Mouse (Mus musculus) heart, embryonic 14.5 days (tissue): ENCODE results near the gene Lhx4. TPM values are rescaled to one million over a fixed set of nuclear protein-coding genes. Genes with fewer than 3 reads are reported as not detected.

Source experiments
- ATAC-seq: fragments of 200-750 bp; cut with Nextera tagmentation; 2 replicates; pipeline ENCODE4 v1.8.0; 2017; ENCODE audit warnings: low read depth, moderate TSS enrichment; ENCODE audit not compliant: insufficient number of reproducible peaks, insufficient read depth, low FRiP score
- H3K27ac ChIP-seq, 2 experiments: fragments of 200-500 bp in 1 of 2; fragments of 300-500 bp in 1 of 2; sonication (generic) in 1 of 2; replicated peaks in 1 of 2; 2 replicates each; pipeline ENCODE4 v1.5.1; 2012 to 2014; ENCODE audit warnings: low read depth in 2 of 2, low read length in 2 of 2, control low read depth in 1 of 2, mild to moderate bottlenecking in 1 of 2, mixed read lengths in 1 of 2; ENCODE audit not compliant: control insufficient read depth in 1 of 2, insufficient read depth in 1 of 2
- H3K27me3 ChIP-seq: fragments of 300-500 bp; sonication (generic); 2 replicates; pipeline ENCODE4 v1.6.1; 2014; ENCODE audit warnings: mild to moderate bottlenecking, low read length, control low read depth; ENCODE audit not compliant: control insufficient read depth, insufficient read depth
- H3K36me3 ChIP-seq: fragments of 300-500 bp; sonication (generic); 2 replicates; pipeline ENCODE4 v1.6.1; 2014; ENCODE audit warnings: mild to moderate bottlenecking, control low read depth, low read length, mixed read lengths; ENCODE audit not compliant: control insufficient read depth, insufficient read depth
- H3K4me1 ChIP-seq, 2 experiments: fragments of 200-500 bp in 1 of 2; fragments of 300-500 bp in 1 of 2; sonication (generic) in 1 of 2; 2 replicates each; pipeline ENCODE4 v1.6.1; 2012 to 2014; ENCODE audit warnings: low read length in 2 of 2, control low read depth in 1 of 2, mixed read lengths in 1 of 2; ENCODE audit not compliant: control insufficient read depth in 2 of 2, insufficient read depth in 2 of 2
- H3K4me2 ChIP-seq: fragments of 300-500 bp; sonication (generic); 2 replicates; pipeline ENCODE4 v1.6.1; 2014; ENCODE audit warnings: mild to moderate bottlenecking, low read length
- H3K4me3 ChIP-seq, 2 experiments: fragments of 200-500 bp in 1 of 2; fragments of 300-500 bp in 1 of 2; sonication (generic) in 1 of 2; 2 replicates each; pipeline ENCODE4 v1.5.1; 2012 to 2014; ENCODE audit warnings: low read length in 2 of 2, mild to moderate bottlenecking in 2 of 2, control low read depth in 1 of 2, low read depth in 1 of 2, moderate library complexity in 1 of 2; ENCODE audit not compliant: control insufficient read depth in 1 of 2, insufficient read depth in 1 of 2
- H3K9ac ChIP-seq: fragments of 300-500 bp; sonication (generic); 2 replicates; pipeline ENCODE4 v1.6.1; 2014; ENCODE audit warnings: mild to moderate bottlenecking, low read length
- H3K9me3 ChIP-seq: fragments of 300-500 bp; sonication (generic); 2 replicates; pipeline ENCODE4 v1.6.1; 2016; ENCODE audit warnings: low read length, control low read depth; ENCODE audit not compliant: control insufficient read depth
- WGBS: fragments of 180-500 bp; shearing (Covaris S2); extraction: QIAGEN DNeasy Blood & Tissue Kit; methylation state at CpG from one replicate; pipeline ENCODE4 v1.1.7; 2014; 5-methylcytosine and 5-hydroxymethylcytosine counted together
- polyA plus RNA-seq: library from polyadenylated mRNA; unstranded; fragments of >200 nt; fragmentation: Nextera tagmentation; extraction: Ambion mirVana; gene quantifications from 2 replicates; pipeline ENCODE4 v1.2.1, GENCODE M21; 2014

The Lhx4 gene
- polyA plus RNA-seq, 1 experiment from 2014 or later: 0.04 TPM

DNA sequence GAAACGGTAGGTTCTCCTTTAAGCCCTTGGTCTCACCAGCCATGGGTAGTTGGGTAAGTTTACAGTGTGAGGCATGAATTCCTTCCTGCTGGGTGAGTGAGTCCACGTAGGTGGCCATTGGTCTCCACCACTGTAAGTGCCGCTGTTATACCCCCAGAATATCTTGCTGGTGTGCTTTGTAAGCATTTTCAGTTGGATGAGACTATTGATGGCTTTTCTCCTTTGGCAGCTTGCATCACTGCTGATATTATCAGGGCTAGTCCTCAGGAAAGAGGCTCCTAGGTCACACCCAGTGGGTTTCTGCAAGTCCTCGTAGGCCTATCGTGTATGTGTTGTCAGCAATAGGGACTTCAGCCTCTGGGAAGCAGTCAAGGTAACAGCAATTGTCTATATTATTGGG is 87.5 kb downstream of the Lhx4 start:
- Histone ChIP-seq H3K9me3 (0 out of 2 replicates have a peak, but pooled peaks cover 2% of the 10 kb centered on the region), H3K27me3 (no peaks in the 10 kb centered on the region), H3K4me3 (no peak overlapping the region), H3K4me2 (no peak overlapping the region), H3K4me1 (0 out of 4 replicates have a peak, but pooled peaks cover 0 to 3% of the 10 kb centered on the region in 2 experiments), H3K36me3 (no peaks in the 10 kb centered on the region), H3K27ac (no peak overlapping the region), H3K9ac (no peak overlapping the region)
- ATAC-seq: no peak
- 79% methylated on average over 5 of the region's 5 CpGs for WGBS

DNA sequence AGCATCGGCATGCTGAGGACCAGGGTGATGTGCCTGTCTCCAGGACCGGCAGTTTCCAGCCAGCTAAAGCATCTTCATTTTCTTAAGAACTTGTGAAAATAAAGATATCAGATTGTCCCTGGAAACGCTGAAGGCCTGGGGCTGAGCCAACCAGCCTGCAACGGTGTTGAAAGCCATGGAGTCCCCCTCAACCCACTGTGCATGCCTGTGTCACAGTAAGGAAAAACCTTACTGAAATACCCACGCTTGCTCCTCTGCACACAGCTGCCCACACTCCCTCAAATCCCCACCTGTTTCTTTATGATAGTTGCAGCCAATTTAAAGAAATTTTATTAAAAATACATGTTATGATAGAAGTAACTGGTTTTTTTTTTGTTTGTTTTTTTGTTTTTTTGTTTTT is 95.2 kb downstream of the Lhx4 start:
- ATAC-seq: no peak
- Histone ChIP-seq H3K4me1 (no peaks in the 10 kb centered on the region), H3K9me3 (no peaks in the 10 kb centered on the region), H3K27me3 (no peaks in the 10 kb centered on the region), H3K27ac (no peak overlapping the region), H3K4me3 (no peak overlapping the region), H3K4me2 (no peak overlapping the region), H3K9ac (no peak overlapping the region), H3K36me3 (no peaks in the 10 kb centered on the region)
- WGBS: 55% methylated on average over 5 of the region's 5 CpGs

DNA sequence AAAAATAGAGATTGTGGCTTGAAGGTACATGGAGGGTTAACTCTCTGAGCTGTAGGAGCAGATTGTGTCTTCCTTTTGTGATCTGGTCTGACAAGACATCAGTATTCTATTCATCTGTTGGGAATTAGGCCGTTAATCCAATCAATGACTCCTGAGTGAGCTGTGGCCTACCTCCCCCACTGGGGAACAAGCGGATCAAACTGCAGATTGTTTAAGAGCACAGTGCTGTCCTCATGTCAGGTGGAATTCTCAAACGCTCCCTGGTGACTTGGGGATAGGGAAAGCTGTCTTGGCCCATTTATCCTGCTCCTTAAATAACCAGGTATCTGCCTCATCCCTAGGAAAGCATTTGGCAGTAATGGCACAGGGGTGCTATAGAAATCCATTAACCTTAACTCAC is 96.5 kb downstream of the Lhx4 start:
- H3K4me2 ChIP-seq: no peak overlapping the region
- no peaks in the 10 kb centered on the region for H3K36me3 ChIP-seq
- no peaks in the 10 kb centered on the region for H3K9me3 ChIP-seq
- no peak for ATAC-seq
- no peak overlapping the region for H3K9ac ChIP-seq
- H3K4me1 ChIP-seq: peaks cover 4 to 5% of the 10 kb centered on the region in 2 experiments; a peak in 3 of 4 replicates
- no peaks in the 10 kb centered on the region for H3K27me3 ChIP-seq
- WGBS: 57% methylated on average over 3 of the region's 3 CpGs
- no peak overlapping the region for H3K4me3 ChIP-seq
- no peak overlapping the region for H3K27ac ChIP-seq

GRCm38 (mm10) chr1:155650121-155650846 is 101.2 kb downstream of the Lhx4 start:
- H3K4me2 ChIP-seq: no peak overlapping the region
- H3K27ac ChIP-seq: no peak overlapping the region
- WGBS: 65% methylated on average over 9 of the region's 9 CpGs
- H3K4me3 ChIP-seq: no peak overlapping the region
- H3K9me3 ChIP-seq: no peaks in the 10 kb centered on the region
- peaks cover 7 to 10% of the 10 kb centered on the region in 2 experiments for H3K4me1 ChIP-seq
- no peaks in the 10 kb centered on the region for H3K27me3 ChIP-seq
- no peak for ATAC-seq
- no peaks in the 10 kb centered on the region for H3K36me3 ChIP-seq
- no peak overlapping the region for H3K9ac ChIP-seq

Other genes starting within 250 kb of the Lhx4 start
- 55.5 and 61.3 TPM in 2 replicates for gene Acbd6, start 193.6 kb downstream of the Lhx4 start, polyA plus RNA-seq
- 12.2 and 12.4 TPM in 2 replicates for gene Qsox1, start 61.2 kb upstream of the Lhx4 start, polyA plus RNA-seq
- gene Cep350, start 221.6 kb upstream of the Lhx4 start, polyA plus RNA-seq: 7.6 and 11.3 TPM in 2 replicates